Mouse (Mus musculus): Measurements from ENCODE around the gene Tlx2. TPM values are rescaled to one million over a fixed set of nuclear protein-coding genes. Genes with fewer than 3 reads are reported as not detected.
A peak's percentile ranks its signal among the peaks of the same experiment; 100 is the strongest.

Tlx2 gene
- polyA plus RNA-seq, 1 experiment from 2014 or later = 0.49 TPM

DNA sequence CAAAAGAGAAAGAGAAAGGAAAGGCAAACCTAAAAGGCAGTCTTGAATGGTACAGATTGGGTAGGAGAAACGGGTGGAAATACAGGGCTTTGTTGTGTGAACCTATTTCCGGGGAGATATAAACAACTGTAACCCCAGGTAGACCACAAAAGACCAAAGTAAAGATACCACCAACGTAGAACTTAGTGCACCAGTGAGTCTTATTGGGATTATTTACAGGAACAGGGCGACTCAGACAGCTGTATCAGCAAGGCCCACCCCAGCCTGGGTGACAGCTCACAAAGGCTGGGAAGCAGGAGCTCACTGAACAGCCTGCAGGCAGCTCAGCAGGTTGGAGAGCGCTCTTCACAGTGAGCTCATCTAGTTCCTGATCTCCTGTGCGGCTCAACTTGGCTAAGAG, 25.9 kb upstream of the Tlx2 start:
- H3K27me3 ChIP-seq (ENCODE audit: insufficient read depth, low read length) = no peaks in the 10 kb centered on the region
- ATAC-seq (ENCODE audit: low FRiP score, low TSS enrichment) = no peak
- 50% methylated on average over 6 of the region's 6 CpGs for WGBS
- no peaks in the 10 kb centered on the region for H3K36me3 ChIP-seq (ENCODE audit: insufficient read depth, low read length)
- H3K9ac ChIP-seq (replicated peaks; ENCODE audit: low read length) = no peak overlapping the region
- no peak overlapping the region for H3K4me3 ChIP-seq (ENCODE audit: low read length)
- H3K4me2 ChIP-seq (replicated peaks; ENCODE audit: low read depth, low read length) = no peak overlapping the region
- H3K4me1 ChIP-seq (ENCODE audit: insufficient read depth, low read length) = peaks cover 14% of the 10 kb centered on the region
- no peak overlapping the region for H3K27ac ChIP-seq (ENCODE audit: low read length)
- H3K9me3 ChIP-seq (ENCODE audit: low read length) = no peaks in the 10 kb centered on the region

DNA sequence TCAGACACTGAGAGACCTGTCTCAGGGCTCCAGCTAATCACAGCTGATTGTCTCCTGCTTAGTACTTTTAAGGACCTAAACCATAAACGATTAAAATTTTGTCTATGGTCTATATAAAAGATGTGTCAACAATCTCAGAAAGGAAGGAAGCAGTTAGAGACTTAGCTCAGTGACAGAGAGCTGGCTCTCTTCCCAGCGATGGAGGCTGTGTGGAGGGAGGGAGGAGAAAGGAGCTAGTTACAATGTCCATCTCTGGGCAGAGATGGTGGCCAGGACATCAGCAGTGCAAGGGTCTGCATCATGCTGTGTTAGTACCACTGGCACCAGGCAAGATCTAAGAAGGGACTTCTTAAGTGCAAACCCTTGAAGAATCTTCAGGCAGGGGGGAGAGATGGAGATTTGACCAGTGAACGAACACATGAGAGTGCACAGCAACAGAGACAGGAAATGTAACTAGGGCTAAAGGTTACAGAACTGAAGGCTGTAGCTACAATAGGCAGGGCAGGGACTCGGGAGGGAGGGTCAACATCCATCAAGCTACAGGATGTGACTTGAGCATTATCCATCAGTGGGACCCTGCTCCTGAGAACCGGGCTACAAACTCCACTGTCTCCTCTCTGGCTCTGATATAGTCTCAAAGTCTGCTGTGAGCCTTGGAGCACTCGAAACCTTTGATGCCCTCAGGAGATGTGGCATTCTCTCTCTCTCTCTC, 22.5 kb upstream of the Tlx2 start:
- peaks cover 18% of the 10 kb centered on the region for H3K27me3 ChIP-seq (ENCODE audit: insufficient read depth, low read length)
- ATAC-seq (ENCODE audit: low FRiP score, low TSS enrichment) = 0 out of 2 replicates have a peak, but pooled peaks have one; percentile 18
- WGBS = 25% methylated on average over 6 of the region's 6 CpGs
- H3K4me3 ChIP-seq (ENCODE audit: low read length) = no peak overlapping the region
- H3K9me3 ChIP-seq (ENCODE audit: low read length) = no peaks in the 10 kb centered on the region
- H3K9ac ChIP-seq (replicated peaks; ENCODE audit: low read length) = no peak overlapping the region
- no peak overlapping the region for H3K4me2 ChIP-seq (replicated peaks; ENCODE audit: low read depth, low read length)
- H3K27ac ChIP-seq (ENCODE audit: low read length) = peak overlapping the region; percentile 26
- H3K36me3 ChIP-seq (ENCODE audit: insufficient read depth, low read length) = no peaks in the 10 kb centered on the region
- H3K4me1 ChIP-seq (ENCODE audit: insufficient read depth, low read length) = peaks cover 7% of the 10 kb centered on the region

DNA sequence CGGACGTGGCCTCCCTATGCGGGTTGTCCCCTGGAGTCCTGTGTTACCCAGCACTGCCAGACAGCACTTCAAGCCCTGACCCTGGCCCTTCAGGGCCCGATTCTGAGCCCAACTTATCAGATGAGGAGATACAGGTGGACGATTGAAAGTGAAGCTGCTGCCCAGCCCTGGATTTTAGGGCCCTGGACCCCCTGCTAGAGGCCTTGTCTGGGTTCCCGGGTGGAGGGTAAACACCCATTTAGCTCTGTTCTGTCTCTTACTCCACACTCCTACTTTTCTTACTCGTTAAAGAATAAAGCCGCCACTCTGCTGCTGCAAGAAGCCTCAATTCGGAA, 17.8 kb upstream of the Tlx2 start:
- H3K27me3 ChIP-seq (ENCODE audit: insufficient read depth, low read length) = peaks cover 30% of the 10 kb centered on the region
- WGBS = 20% methylated on average over 9 of the region's 9 CpGs

DNA sequence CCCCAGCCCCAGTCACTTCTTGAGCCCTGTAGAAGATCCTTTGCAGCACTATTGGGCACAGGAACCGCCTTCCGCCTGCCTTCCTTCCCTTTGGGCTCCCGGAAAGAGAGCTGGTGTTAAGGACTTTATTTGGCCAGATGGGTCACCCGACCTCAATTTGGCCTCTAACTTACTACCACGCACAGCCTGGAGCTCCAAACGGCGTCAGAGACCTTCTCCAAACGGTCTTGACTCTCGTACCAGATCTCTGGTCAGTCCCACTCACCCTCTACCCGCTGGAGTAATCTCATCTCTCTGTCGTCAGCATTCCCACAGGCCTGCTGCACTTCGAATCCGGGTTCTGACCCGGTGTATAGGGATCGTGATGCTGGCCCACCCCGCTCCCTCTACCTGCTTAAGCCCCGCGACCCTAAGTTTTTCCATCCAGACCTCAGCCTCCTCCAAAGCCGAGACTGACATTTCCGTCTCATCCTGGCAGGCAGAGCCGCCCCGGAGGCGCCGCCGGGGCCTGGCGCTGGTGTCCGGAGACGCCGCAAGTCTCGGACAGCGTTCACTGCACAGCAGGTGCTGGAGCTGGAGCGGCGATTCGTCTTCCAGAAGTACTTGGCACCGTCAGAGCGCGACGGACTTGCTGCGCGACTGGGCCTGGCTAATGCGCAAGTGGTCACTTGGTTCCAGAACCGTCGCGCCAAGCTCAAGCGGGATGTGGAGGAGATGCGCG, 17.3 kb upstream of the Tlx2 start:
- WGBS = 3% methylated on average over 47 of the region's 47 CpGs

More for the DNA sequence above, 17.8 kb upstream of the Tlx2 start:
- Histone ChIP-seq H3K9ac (replicated peaks; ENCODE audit: low read length) (peak overlapping the region; percentile 14), H3K36me3 (ENCODE audit: insufficient read depth, low read length) (no peaks in the 10 kb centered on the region), H3K4me3 (ENCODE audit: low read length) (peak overlapping the region; percentile 39), H3K27ac (ENCODE audit: low read length) (no peak overlapping the region), H3K4me1 (ENCODE audit: insufficient read depth, low read length) (peaks cover 51% of the 10 kb centered on the region), H3K9me3 (ENCODE audit: low read length) (no peaks in the 10 kb centered on the region), H3K4me2 (replicated peaks; ENCODE audit: low read depth, low read length) (peak overlapping the region; percentile 56)
- no peak for ATAC-seq (ENCODE audit: low FRiP score, low TSS enrichment)

DNA sequence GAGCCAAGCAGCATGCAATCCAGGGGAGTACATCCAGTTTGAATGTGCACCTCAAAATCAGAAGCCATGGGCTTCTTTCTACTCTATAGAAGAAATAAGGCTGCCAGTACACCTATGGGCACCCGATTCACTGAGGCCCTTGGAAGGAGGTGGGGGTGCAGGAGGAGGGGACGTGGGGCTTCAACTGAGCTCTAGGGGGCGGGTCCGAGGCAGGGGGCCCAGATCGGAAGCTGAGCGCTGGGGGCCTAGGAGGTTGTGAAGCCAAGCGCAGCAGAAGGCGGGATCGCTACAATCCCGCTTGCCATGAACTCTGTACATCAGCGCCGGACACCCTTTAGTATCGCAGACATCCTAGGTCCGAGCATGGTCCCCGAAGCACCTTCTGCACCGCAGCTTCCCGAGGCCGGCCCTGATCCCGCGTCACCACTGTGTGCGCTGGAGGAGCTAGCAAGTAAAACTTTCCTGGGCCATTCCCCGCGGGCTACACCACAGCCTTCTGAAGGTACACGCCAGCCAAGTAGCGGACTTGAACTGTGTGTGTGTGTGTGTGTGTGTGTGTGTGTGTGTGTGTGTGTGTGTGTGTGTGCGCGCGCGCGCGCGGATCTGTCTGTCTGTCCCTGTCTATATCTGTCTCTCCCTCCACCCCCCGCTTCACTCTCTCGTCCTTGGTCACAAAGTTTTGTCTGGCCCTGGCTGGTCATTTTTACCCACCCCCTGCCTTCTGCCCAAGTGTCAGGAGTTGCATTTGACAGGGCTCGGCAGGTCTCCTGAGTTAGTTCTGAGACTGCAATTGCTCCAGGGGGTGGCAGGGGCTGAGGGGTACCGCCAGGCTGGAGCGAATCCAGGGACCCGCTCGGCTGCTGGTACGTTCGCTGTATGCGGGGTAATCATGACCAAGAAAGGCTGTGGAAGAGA, 16.3 kb upstream of the Tlx2 start, which contains the start of gene Lbx2:
Gene Lbx2, plus strand, starts transcription at position 247 of the 915 bp plus-strand sequence.
- Histone ChIP-seq H3K4me3 (ENCODE audit: low read length) (peak within 1 kb of the TSS; percentile 41), H3K36me3 (ENCODE audit: insufficient read depth, low read length) (peaks cover 7% of the 10 kb centered on the region), H3K27me3 (ENCODE audit: insufficient read depth, low read length) (peaks cover 30% of the 10 kb centered on the region), H3K9me3 (ENCODE audit: low read length) (no peaks in the 10 kb centered on the region), H3K27ac (ENCODE audit: low read length) (0 out of 2 replicates have a peak within 1 kb of the TSS, but pooled peaks have one; percentile 5), H3K4me2 (replicated peaks; ENCODE audit: low read depth, low read length) (peak within 1 kb of the TSS; percentile 56), H3K4me1 (ENCODE audit: insufficient read depth, low read length) (peaks cover 54% of the 10 kb centered on the region), H3K9ac (replicated peaks; ENCODE audit: low read length) (peak within 1 kb of the TSS; percentile 63)
- 6% methylated on average over 41 of the region's 42 CpGs for WGBS
- no peak for ATAC-seq (ENCODE audit: low FRiP score, low TSS enrichment)

More for the DNA sequence above, 17.3 kb upstream of the Tlx2 start:
- peaks cover 30% of the 10 kb centered on the region for H3K27me3 ChIP-seq (ENCODE audit: insufficient read depth, low read length)
- peak overlapping the region; percentile 56 for H3K4me2 ChIP-seq (replicated peaks; ENCODE audit: low read depth, low read length)
- H3K4me3 ChIP-seq (ENCODE audit: low read length) = peak overlapping the region; percentile 39
- H3K9ac ChIP-seq (replicated peaks; ENCODE audit: low read length) = peak overlapping the region; percentile 14
- peaks cover 1% of the 10 kb centered on the region; the same call in 1 of the 2 replicates for H3K36me3 ChIP-seq (ENCODE audit: insufficient read depth, low read length)
- ATAC-seq (ENCODE audit: low FRiP score, low TSS enrichment) = no peak
- no peaks in the 10 kb centered on the region for H3K9me3 ChIP-seq (ENCODE audit: low read length)
- H3K27ac ChIP-seq (ENCODE audit: low read length) = no peak overlapping the region
- H3K4me1 ChIP-seq (ENCODE audit: insufficient read depth, low read length) = peaks cover 54% of the 10 kb centered on the region

DNA sequence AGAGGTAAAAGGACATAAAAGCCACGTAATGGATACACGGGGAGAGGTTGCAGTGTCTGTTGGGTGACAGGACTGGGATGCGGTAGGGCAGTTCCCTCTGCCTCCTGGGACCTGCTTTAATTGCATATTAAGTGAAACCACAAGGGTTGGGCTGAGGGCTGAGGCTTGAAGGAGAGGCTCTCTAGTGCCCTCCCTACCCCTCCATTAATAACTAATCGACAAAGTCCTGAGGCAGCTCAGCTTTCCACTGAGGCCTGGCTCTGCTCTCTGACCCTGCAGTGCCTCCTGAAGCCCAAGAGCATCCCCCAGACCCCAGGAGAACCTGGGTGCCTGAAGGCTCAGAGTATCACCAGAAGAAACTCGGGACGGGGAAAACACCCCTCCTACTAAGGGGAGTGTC, 14.4 kb upstream of the Tlx2 start:
- H3K4me2 ChIP-seq (replicated peaks; ENCODE audit: low read depth, low read length) = peak overlapping the region; percentile 34
- ATAC-seq (ENCODE audit: low FRiP score, low TSS enrichment) = peak; percentile 54; the same call in 1 of the 2 replicates
- no peaks in the 10 kb centered on the region for H3K9me3 ChIP-seq (ENCODE audit: low read length)
- WGBS = 8% methylated on average over 6 of the region's 6 CpGs
- peaks cover 55% of the 10 kb centered on the region for H3K4me1 ChIP-seq (ENCODE audit: insufficient read depth, low read length)
- H3K27ac ChIP-seq (ENCODE audit: low read length) = peak overlapping the region; percentile 61; the same call in 1 of the 2 replicates
- 0 out of 2 replicates have a peak overlapping the region, but pooled peaks have one; percentile 35 for H3K9ac ChIP-seq (replicated peaks; ENCODE audit: low read length)
- peaks cover 27% of the 10 kb centered on the region for H3K27me3 ChIP-seq (ENCODE audit: insufficient read depth, low read length)
- peaks cover 16% of the 10 kb centered on the region for H3K36me3 ChIP-seq (ENCODE audit: insufficient read depth, low read length)
- H3K4me3 ChIP-seq (ENCODE audit: low read length) = no peak overlapping the region

DNA sequence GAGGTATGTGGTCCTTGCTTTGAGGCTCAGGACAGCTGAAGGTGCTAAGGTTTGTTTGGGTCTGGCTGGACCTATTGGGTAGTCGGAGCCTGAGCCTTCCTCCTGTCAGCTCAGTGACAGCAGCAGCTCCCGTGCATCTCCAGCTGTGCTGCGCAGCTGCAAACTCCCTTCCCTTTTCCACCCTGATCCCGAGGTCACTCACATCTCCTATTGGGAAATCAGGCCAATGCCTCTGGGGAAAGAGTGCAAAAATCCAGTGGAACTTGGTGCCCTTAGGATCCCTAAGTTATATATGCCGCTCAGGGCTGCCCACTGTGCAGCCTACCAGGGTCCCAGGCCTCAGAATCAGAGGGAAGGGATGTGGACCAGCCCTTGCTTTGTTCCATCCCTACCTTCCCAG, 13.4 kb upstream of the Tlx2 start:
- 20% methylated on average over 5 of the region's 5 CpGs for WGBS
- Histone ChIP-seq H3K9me3 (ENCODE audit: low read length) (no peaks in the 10 kb centered on the region), H3K4me3 (ENCODE audit: low read length) (no peak overlapping the region), H3K4me1 (ENCODE audit: insufficient read depth, low read length) (peaks cover 63% of the 10 kb centered on the region), H3K4me2 (replicated peaks; ENCODE audit: low read depth, low read length) (no peak overlapping the region), H3K9ac (replicated peaks; ENCODE audit: low read length) (no peak overlapping the region), H3K27me3 (ENCODE audit: insufficient read depth, low read length) (peaks cover 22% of the 10 kb centered on the region), H3K36me3 (ENCODE audit: insufficient read depth, low read length) (peaks cover 16% of the 10 kb centered on the region), H3K27ac (ENCODE audit: low read length) (no peak overlapping the region)
- 0 out of 2 replicates have a peak, but pooled peaks have one; percentile 1 for ATAC-seq (ENCODE audit: low FRiP score, low TSS enrichment)

DNA sequence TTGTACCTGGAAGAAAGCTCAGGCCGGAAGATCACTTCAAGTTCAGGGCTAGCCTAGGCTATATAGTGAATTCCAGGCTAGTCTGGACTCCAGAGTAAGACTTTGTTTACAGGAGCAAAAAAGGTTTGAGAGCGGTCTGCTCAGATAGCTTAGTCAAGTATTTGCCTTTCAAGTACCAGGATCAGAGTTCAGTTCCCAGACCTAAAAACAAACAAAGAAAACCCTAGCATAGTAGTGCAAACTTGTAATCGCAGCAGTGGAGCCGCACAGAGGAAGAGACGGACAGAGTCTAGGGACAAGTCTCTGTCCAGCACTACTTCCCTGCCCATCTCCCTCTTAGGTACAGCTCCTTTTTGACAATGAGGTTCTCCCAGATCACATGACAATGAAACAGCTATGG, 10.1 kb upstream of the Tlx2 start:
- Histone ChIP-seq H3K36me3 (ENCODE audit: insufficient read depth, low read length) (peaks cover 16% of the 10 kb centered on the region), H3K4me1 (ENCODE audit: insufficient read depth, low read length) (peaks cover 40% of the 10 kb centered on the region), H3K4me2 (replicated peaks; ENCODE audit: low read depth, low read length) (no peak overlapping the region), H3K4me3 (ENCODE audit: low read length) (no peak overlapping the region), H3K27ac (ENCODE audit: low read length) (no peak overlapping the region), H3K9ac (replicated peaks; ENCODE audit: low read length) (no peak overlapping the region), H3K27me3 (ENCODE audit: insufficient read depth, low read length) (peaks cover 19% of the 10 kb centered on the region), H3K9me3 (ENCODE audit: low read length) (no peaks in the 10 kb centered on the region)
- WGBS = 92% methylated on average over 5 of the region's 5 CpGs
- ATAC-seq (ENCODE audit: low FRiP score, low TSS enrichment) = no peak

DNA sequence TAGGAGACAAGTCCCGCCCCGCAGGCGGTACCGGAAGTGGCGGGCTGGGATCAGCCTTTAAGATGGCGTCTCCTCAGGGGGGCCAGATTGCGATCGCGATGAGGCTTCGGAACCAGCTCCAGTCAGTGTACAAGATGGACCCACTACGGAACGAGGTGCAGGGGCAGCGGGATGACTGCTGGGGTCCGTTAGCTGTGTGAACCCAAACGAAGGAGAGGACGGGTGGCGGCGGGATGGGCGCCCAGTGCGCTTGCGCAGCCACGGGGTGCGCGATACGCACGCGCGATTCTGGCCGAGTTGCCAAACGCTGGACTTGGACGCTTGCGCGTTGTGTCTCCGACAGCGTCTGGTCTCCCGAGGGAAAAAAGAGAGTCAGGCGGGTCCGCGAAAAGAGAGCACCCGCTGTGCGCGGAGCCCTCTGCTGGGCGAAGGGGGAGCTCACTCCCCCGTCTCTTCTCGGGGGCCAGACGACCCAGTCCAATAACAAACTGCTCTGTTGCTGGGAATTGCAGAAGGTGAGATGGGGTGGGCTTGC, 8.3 kb upstream of the Tlx2 start:
- Histone ChIP-seq H3K36me3 (ENCODE audit: insufficient read depth, low read length) (peaks cover 16% of the 10 kb centered on the region), H3K4me2 (replicated peaks; ENCODE audit: low read depth, low read length) (peak overlapping the region; percentile 99), H3K27me3 (ENCODE audit: insufficient read depth, low read length) (peaks cover 33% of the 10 kb centered on the region), H3K4me1 (ENCODE audit: insufficient read depth, low read length) (peaks cover 23% of the 10 kb centered on the region), H3K9me3 (ENCODE audit: low read length) (no peaks in the 10 kb centered on the region), H3K4me3 (ENCODE audit: low read length) (peak overlapping the region; percentile 90), H3K9ac (replicated peaks; ENCODE audit: low read length) (peak overlapping the region; percentile 90), H3K27ac (ENCODE audit: low read length) (peak overlapping the region; percentile 88)
- peak; percentile 92 for ATAC-seq (ENCODE audit: low FRiP score, low TSS enrichment)
- WGBS = under 1% methylated on average over 46 of the region's 46 CpGs

Measured in kidney, embryonic 16.5 days (tissue).